Mouse (Mus musculus) cortical plate, adult 2 months (tissue): ENCODE measurements around the gene Trp53bp2. TPM values are rescaled to one million over a fixed set of nuclear protein-coding genes. Genes with fewer than 3 reads are reported as not detected.

Experiments used
- H3K27ac ChIP-seq: fragments of 200-500 bp; 2 replicates; pipeline ENCODE4 v1.5.1; 2012; ENCODE audit warnings: low read length, control low read depth, inconsistent platforms; ENCODE audit not compliant: insufficient read depth
- H3K4me1 ChIP-seq: fragments of 200-500 bp; 2 replicates; pipeline ENCODE4 v1.6.1; 2011; ENCODE audit warnings: low read length; ENCODE audit not compliant: control insufficient read depth, insufficient read depth
- H3K4me3 ChIP-seq: fragments of 200-500 bp; 2 replicates; pipeline ENCODE4 v1.5.1; 2011; ENCODE audit warnings: mild to moderate bottlenecking, low read length, control low read depth; ENCODE audit not compliant: insufficient read depth
- CTCF ChIP-seq: fragments of 200-500 bp; IDR thresholded peaks from 2 replicates; pipeline ENCODE4 v1.5.1; 2011; ENCODE audit warnings: mild to moderate bottlenecking, control low read depth, low read length; ENCODE audit not compliant: insufficient read depth; ENCODE audit errors: extremely low read depth
- POLR2A ChIP-seq: fragments of 200-500 bp; IDR thresholded peaks from 2 replicates; pipeline ENCODE4 v1.6.1; 2011; ENCODE audit warnings: mild to moderate bottlenecking, low read length, control low read depth; ENCODE audit not compliant: insufficient read depth; ENCODE audit errors: extremely low read depth
- polyA plus RNA-seq: library from polyadenylated mRNA; depleted of rRNA; stranded (reverse); fragments of >200 nt; gene quantifications from 2 replicates; pipeline ENCODE4 v1.2.3, GENCODE M21; 2012

Gene Trp53bp2
- polyA plus RNA-seq, 1 experiment: 13.4 TPM

GRCm38 (mm10) chr1:182481138-182481537 lies 72.2 kb downstream of the Trp53bp2 start:
- TF ChIP-seq CTCF (no peak), POLR2A (no peak)
- no peak overlapping the region for H3K27ac ChIP-seq
- H3K4me3 ChIP-seq: no peak overlapping the region
- H3K4me1 ChIP-seq: no peaks in the 10 kb centered on the region

- no peak overlapping the region for H3K4me3 ChIP-seq
- H3K4me1 ChIP-seq: no peaks in the 10 kb centered on the region
- no peak for TF ChIP-seq POLR2A
- TF ChIP-seq CTCF: no peak
- no peak overlapping the region for H3K27ac ChIP-seq
Measured at GRCm38 (mm10) chr1:182481646-182482295, 72.8 kb downstream of the Trp53bp2 start.

- Histone ChIP-seq H3K4me1 (no peaks in the 10 kb centered on the region), H3K27ac (peak overlapping the region; percentile 69), H3K4me3 (no peak overlapping the region)
- no peak for TF ChIP-seq POLR2A
- no peak for TF ChIP-seq CTCF
Measured at GRCm38 (mm10) chr1:182482991-182483909, 74.3 kb downstream of the Trp53bp2 start.

GRCm38 (mm10) chr1:182483910-182484274 lies 74.9 kb downstream of the Trp53bp2 start:
- Histone ChIP-seq H3K4me1 (no peaks in the 10 kb centered on the region), H3K27ac (peak overlapping the region; percentile 26; the same call in 1 of the 2 replicates), H3K4me3 (no peak overlapping the region)
- TF ChIP-seq POLR2A (0 out of 2 replicates have a peak, but pooled peaks have one; percentile 12), CTCF (no peak)

- no peak overlapping the region for H3K27ac ChIP-seq
- H3K4me1 ChIP-seq: peaks cover 2% of the 10 kb centered on the region; the same call in 1 of the 2 replicates
- TF ChIP-seq POLR2A: no peak
- no peak for TF ChIP-seq CTCF
- H3K4me3 ChIP-seq: no peak overlapping the region
Measured at GRCm38 (mm10) chr1:182488503-182488902, 79.5 kb downstream of the Trp53bp2 start.

GRCm38 (mm10) chr1:182489803-182490452 lies 81.0 kb downstream of the Trp53bp2 start:
- Histone ChIP-seq H3K27ac (no peak overlapping the region), H3K4me1 (peaks cover 2% of the 10 kb centered on the region; the same call in 1 of the 2 replicates), H3K4me3 (no peak overlapping the region)
- peak; percentile 57 for TF ChIP-seq CTCF
- peak; percentile 75; the same call in 1 of the 2 replicates for TF ChIP-seq POLR2A

GRCm38 (mm10) chr1:182490568-182490967 lies 81.6 kb downstream of the Trp53bp2 start:
- H3K4me3 ChIP-seq: no peak overlapping the region
- TF ChIP-seq POLR2A (no peak), CTCF (0 out of 2 replicates have a peak, but pooled peaks have one; percentile 6)
- peaks cover 2% of the 10 kb centered on the region; the same call in 1 of the 2 replicates for H3K4me1 ChIP-seq
- H3K27ac ChIP-seq: no peak overlapping the region

- Histone ChIP-seq H3K4me1 (peaks cover 2% of the 10 kb centered on the region; the same call in 1 of the 2 replicates), H3K27ac (no peak overlapping the region), H3K4me3 (no peak overlapping the region)
- TF ChIP-seq POLR2A (no peak), CTCF (no peak)
Measured at GRCm38 (mm10) chr1:182491839-182492238, 82.9 kb downstream of the Trp53bp2 start.
